Mouse (Mus musculus) pancreas, adult 10 weeks (tissue): ENCODE results near the gene Adi1. TPM values are rescaled to one million over a fixed set of nuclear protein-coding genes. Genes with fewer than 3 reads are reported as not detected.

Experiments used
- polyA plus RNA-seq: library from polyadenylated mRNA; stranded (reverse); fragments of 350-450 nt; fragmentation: Illumina TruSeq; extraction: RNeasy Lipid Tissue Mini Kit (QIAGEN cat#74804); gene quantifications from one replicate; pipeline ENCODE4 v1.2.3, GENCODE M21; 2015; ENCODE audit warnings: low read depth, low replicate concordance; ENCODE audit not compliant: insufficient read depth

Gene Adi1
- 22.3 TPM for polyA plus RNA-seq

GRCm38 (mm10) chr12:28675121-28675924 lies at the start of gene Adi1:
Gene Adi1 (plus strand): TSS chr12:28675231.

DNA sequence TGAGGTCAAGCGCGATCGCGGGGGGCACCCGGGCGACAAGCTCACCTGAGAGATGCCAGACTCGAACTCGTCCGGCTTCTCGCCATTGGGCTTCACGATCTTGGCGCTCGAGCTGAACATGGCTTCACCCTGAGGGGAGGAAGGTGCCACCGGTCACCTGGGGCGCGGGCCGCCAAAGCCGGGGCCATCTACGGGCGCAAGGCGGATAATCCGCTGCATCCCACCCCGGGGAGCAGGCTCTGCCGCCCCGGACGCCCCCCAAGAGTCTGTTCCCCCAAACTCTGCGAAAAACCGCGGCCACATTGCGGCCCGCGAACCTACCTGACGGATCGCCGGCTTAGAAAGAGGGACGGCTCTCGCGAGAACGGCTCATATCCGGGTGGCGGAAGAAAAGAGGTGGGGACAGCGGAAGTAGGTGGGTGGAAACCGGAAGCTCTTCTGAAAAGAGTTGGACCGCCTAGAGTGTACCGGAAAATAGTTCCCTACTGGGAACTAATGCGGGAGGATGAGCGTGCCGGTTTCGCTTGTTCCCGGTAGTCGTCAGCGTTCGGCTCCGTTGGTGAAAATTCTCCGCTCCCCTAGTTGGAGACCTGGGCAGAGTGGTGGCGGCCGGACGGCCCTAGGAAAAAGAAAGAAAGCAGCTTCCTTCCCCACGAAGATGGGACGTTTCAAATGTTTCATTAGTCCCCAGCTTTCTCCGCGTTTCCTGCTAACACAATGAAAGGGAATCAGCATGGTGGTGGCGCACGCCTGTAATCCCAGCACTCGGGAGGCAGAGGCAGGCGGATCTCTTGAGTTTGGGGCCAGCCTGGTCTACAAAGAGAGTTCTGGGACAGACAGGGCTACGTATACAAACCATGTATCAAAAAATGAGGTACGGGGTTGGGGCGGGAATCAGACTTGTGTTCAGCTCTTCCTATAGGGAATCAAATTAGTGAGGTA lies 39.2 kb upstream of the Adi1 start, which contains the start of gene Rps7:
TSS of gene Rps7 (minus strand) at position 419 of the 942 bp plus-strand sequence.

GRCm38 (mm10) chr12:28649141-28650110 lies 25.6 kb upstream of the Adi1 start, which contains the start of gene Rnaseh1:
Gene Rnaseh1 (plus strand): TSS chr12:28649602.

Other genes starting within 250 kb of the Adi1 start
- not detected for gene Dcdc2c, start 122.8 kb upstream of the Adi1 start, polyA plus RNA-seq
- gene Allc, start 92.7 kb upstream of the Adi1 start, polyA plus RNA-seq, result not detected
- gene Colec11, start 51.9 kb upstream of the Adi1 start, polyA plus RNA-seq, result not detected
- 565 TPM for gene Rps7, start 39.3 kb upstream of the Adi1 start, polyA plus RNA-seq
- 2.9 TPM for gene Rnaseh1, start 25.6 kb upstream of the Adi1 start, polyA plus RNA-seq
- gene Trappc12, start 75.2 kb downstream of the Adi1 start, polyA plus RNA-seq, result 4.4 TPM
- 2.7 TPM for gene Eipr1, start 76.6 kb downstream of the Adi1 start, polyA plus RNA-seq